Mouse (Mus musculus) CH12.LX (cell line): ENCODE results near the gene Zhx3. TPM values are rescaled to one million over a fixed set of nuclear protein-coding genes. Genes with fewer than 3 reads are reported as not detected.

Source experiments
- DNase-seq: peaks from one replicate; pipeline ENCODE4 v3.0.0-alpha.2; 2013; ENCODE audit errors: extremely low read depth
- H3K27ac ChIP-seq: 2 replicates; pipeline ENCODE4 v1.5.1; 2012; ENCODE audit warnings: low read depth, mild to moderate bottlenecking, control low read depth, moderate library complexity; ENCODE audit not compliant: insufficient read depth
- H3K27me3 ChIP-seq: replicated peaks from 2 replicates; pipeline ENCODE3; 2012; ENCODE audit warnings: inconsistent platforms
- H3K36me3 ChIP-seq, 2 experiments: replicated peaks in 1 of 2; 2 replicates each; pipeline versions ENCODE3 to v1.6.1; 2012; ENCODE audit warnings: inconsistent platforms in 1 of 2, low read length in 1 of 2, mild to moderate bottlenecking in 1 of 2, mixed read lengths in 1 of 2, moderate library complexity in 1 of 2; ENCODE audit not compliant: control insufficient read depth in 1 of 2, insufficient read depth in 1 of 2
- H3K4me1 ChIP-seq, 2 experiments: 2 replicates each; pipeline ENCODE4 v1.6.1; 2012; ENCODE audit warnings: inconsistent platforms in 1 of 2, moderate library complexity in 1 of 2; ENCODE audit not compliant: insufficient read depth in 2 of 2, control insufficient read depth in 1 of 2
- H3K4me2 ChIP-seq: 2 replicates; pipeline ENCODE4 v1.6.1; 2012; ENCODE audit warnings: low read depth, mild to moderate bottlenecking, control low read depth; ENCODE audit not compliant: poor library complexity, insufficient read depth, severe bottlenecking
- H3K4me3 ChIP-seq, 3 experiments: fragments of 150-350 bp in 1 of 3; sonication (generic) in 1 of 3; replicated peaks in 1 of 3; 2 replicates each; pipeline versions ENCODE3 to v1.5.1; 2011 to 2012; ENCODE audit warnings: low read depth in 2 of 3, low read length in 2 of 3, mild to moderate bottlenecking in 2 of 3, moderate library complexity in 2 of 3, control low read depth in 1 of 3, improper control_type of control experiment in 1 of 3, inconsistent platforms in 1 of 3, mixed read lengths in 1 of 3; ENCODE audit not compliant: poor library complexity in 1 of 3
- H3K79me2 ChIP-seq: replicated peaks from 2 replicates; pipeline ENCODE4 v1.6.1; 2012; ENCODE audit warnings: mild to moderate bottlenecking, moderate library complexity; ENCODE audit not compliant: control insufficient read depth, poor library complexity, insufficient read depth, severe bottlenecking; ENCODE audit errors: extremely low read depth
- H3K9ac ChIP-seq: 2 replicates; pipeline ENCODE4 v1.6.1; 2012; ENCODE audit warnings: low read depth, mild to moderate bottlenecking, control low read depth, moderate library complexity; ENCODE audit not compliant: insufficient read depth
- H3K9me3 ChIP-seq: replicated peaks from 2 replicates; pipeline ENCODE3; 2012; ENCODE audit warnings: low read length, inconsistent platforms, mixed read lengths
- CHD2 ChIP-seq: IDR thresholded peaks from 2 replicates; pipeline ENCODE4 v1.6.1; 2011; ENCODE audit warnings: low read length, improper control_type of control experiment
- ELF1 ChIP-seq: IDR thresholded peaks from 2 replicates; pipeline ENCODE4 v1.6.1; 2014; ENCODE audit warnings: low read depth, mild to moderate bottlenecking, inconsistent platforms, low read length, improper control_type of control experiment
- GABPA ChIP-seq: IDR thresholded peaks from 2 replicates; pipeline ENCODE4 v1.6.1; 2012; ENCODE audit warnings: low read depth, low read length, improper control_type of control experiment, inconsistent platforms; ENCODE audit not compliant: insufficient replicate concordance
- HCFC1 ChIP-seq: IDR thresholded peaks from 2 replicates; pipeline ENCODE4 v1.6.1; 2012; ENCODE audit warnings: low read depth, mild to moderate bottlenecking, inconsistent platforms, low read length, improper control_type of control experiment
- IRF4 ChIP-seq: IDR thresholded peaks from 2 replicates; pipeline ENCODE4 v1.6.1; 2014; ENCODE audit warnings: low read depth, mild to moderate bottlenecking, inconsistent platforms, low read length, improper control_type of control experiment
- JUND ChIP-seq: conservative IDR thresholded peaks from 2 replicates; pipeline ENCODE4 v1.6.1; 2011; ENCODE audit warnings: low read depth, low read length, improper control_type of control experiment
- KAT2A ChIP-seq: IDR thresholded peaks from 2 replicates; pipeline ENCODE4 v1.6.1; 2012; ENCODE audit warnings: low read length, improper control_type of control experiment, inconsistent platforms; ENCODE audit not compliant: insufficient replicate concordance
- MAFK ChIP-seq: IDR thresholded peaks from 2 replicates; pipeline ENCODE4 v1.6.1; 2011; ENCODE audit warnings: low read length, improper control_type of control experiment; ENCODE audit not compliant: insufficient replicate concordance
- MAX ChIP-seq: IDR thresholded peaks from 2 replicates; pipeline ENCODE4 v1.6.1; 2011; ENCODE audit warnings: low read length, improper control_type of control experiment
- MAZ ChIP-seq: IDR thresholded peaks from 2 replicates; pipeline ENCODE4 v1.6.1; 2012; ENCODE audit warnings: low read depth, mild to moderate bottlenecking, inconsistent platforms, low read length, improper control_type of control experiment, moderate library complexity
- MEF2A ChIP-seq: IDR thresholded peaks from 2 replicates; pipeline ENCODE4 v1.6.1; 2014; ENCODE audit warnings: low read depth, mild to moderate bottlenecking, inconsistent platforms, low read length, improper control_type of control experiment, borderline replicate concordance
- MXI1 ChIP-seq: IDR thresholded peaks from 2 replicates; pipeline ENCODE4 v1.6.1; 2011; ENCODE audit warnings: mild to moderate bottlenecking, low read depth, low read length, improper control_type of control experiment
- MYC ChIP-seq: IDR thresholded peaks from 2 replicates; pipeline ENCODE4 v1.6.1; 2011; ENCODE audit warnings: low read depth, mild to moderate bottlenecking, improper control_type of control experiment, low read length
- NELFE ChIP-seq: IDR thresholded peaks from 2 replicates; pipeline ENCODE4 v1.6.1; 2011; ENCODE audit warnings: low read depth, low read length, improper control_type of control experiment
- PAX5 ChIP-seq: IDR thresholded peaks from 2 replicates; pipeline ENCODE4 v1.6.1; 2012; ENCODE audit warnings: low read length, inconsistent platforms, mixed read lengths
- POLR2A ChIP-seq: IDR thresholded peaks from 2 replicates; pipeline ENCODE4 v1.6.1; 2011; ENCODE audit warnings: low read depth, mild to moderate bottlenecking, improper control_type of control experiment, low read length
- POLR2AphosphoS2 ChIP-seq: IDR thresholded peaks from 2 replicates; pipeline ENCODE4 v1.6.1; 2011; ENCODE audit warnings: low read depth, low read length, improper control_type of control experiment
- RAD21 ChIP-seq: IDR thresholded peaks from 2 replicates; pipeline ENCODE4 v1.6.1; 2011; ENCODE audit warnings: low read depth, mild to moderate bottlenecking, low read length, improper control_type of control experiment, moderate library complexity
- RCOR1 ChIP-seq: conservative IDR thresholded peaks from 2 replicates; pipeline ENCODE4 v1.6.1; 2012; ENCODE audit warnings: low read depth, mild to moderate bottlenecking, inconsistent platforms, low read length, improper control_type of control experiment
- SIN3A ChIP-seq: IDR thresholded peaks from 2 replicates; pipeline ENCODE4 v1.6.1; 2012; ENCODE audit warnings: low read length, improper control_type of control experiment, inconsistent platforms
- TBP ChIP-seq: conservative IDR thresholded peaks from 2 replicates; pipeline ENCODE4 v1.6.1; 2011; ENCODE audit warnings: low read depth, low read length, improper control_type of control experiment
- TCF12 ChIP-seq: IDR thresholded peaks from 2 replicates; pipeline ENCODE4 v1.6.1; 2014; ENCODE audit warnings: low read depth, mild to moderate bottlenecking, inconsistent platforms, low read length, improper control_type of control experiment
- UBTF ChIP-seq: IDR thresholded peaks from 2 replicates; pipeline ENCODE4 v1.6.1; 2012; ENCODE audit warnings: low read depth, mild to moderate bottlenecking, inconsistent platforms, low read length, improper control_type of control experiment, moderate library complexity
- USF2 ChIP-seq: conservative IDR thresholded peaks from 2 replicates; pipeline ENCODE4 v1.6.1; 2011; ENCODE audit warnings: low read depth, low read length, improper control_type of control experiment
- ZC3H11A ChIP-seq: IDR thresholded peaks from 2 replicates; pipeline ENCODE4 v1.6.1; 2012; ENCODE audit warnings: low read depth, mild to moderate bottlenecking, inconsistent platforms, low read length, improper control_type of control experiment
- ZKSCAN1 ChIP-seq: IDR thresholded peaks from 2 replicates; pipeline ENCODE4 v1.6.1; 2012; ENCODE audit warnings: low read depth, inconsistent platforms, low read length, improper control_type of control experiment, borderline replicate concordance
- ZNF384 ChIP-seq: IDR thresholded peaks from 2 replicates; pipeline ENCODE4 v1.6.1; 2012; ENCODE audit warnings: low read depth, low read length, improper control_type of control experiment, inconsistent platforms
- dilution Hi-C: fragments of 300-500 bp; cut with MboI; formaldehyde crosslinking; loops from 2 replicates; pipeline ENCODE4 v1.14.3; 2020; ENCODE audit warnings: low sequenced_read_pairs; ENCODE audit not compliant: extremely low pct_unique_long_range_greater_than_20kb, extremely low pct_ligation_motif_present
- in situ Hi-C: fragments of 300-500 bp; cut with MboI; formaldehyde crosslinking; loops from 3 replicates; pipeline ENCODE4 v1.14.3; 2019; ENCODE audit warnings: low sequenced_read_pairs, low pct_ligation_motif_present, low pct_unique_long_range_greater_than_20kb, mixed read lengths
- polyA plus RNA-seq: library from polyadenylated mRNA; unstranded; fragments of >175 nt; gene quantifications from 2 replicates; pipeline ENCODE4 v1.2.1, GENCODE M21; 2012; ENCODE audit warnings: low read depth; ENCODE audit not compliant: insufficient read length
- total RNA-seq, 2 experiments: library from RNA; depleted of rRNA; stranded (reverse); fragments of 300-350 nt in 1 of 2; fragments of >200 nt in 1 of 2; gene quantifications; 2 replicates each; pipeline ENCODE4 v1.2.3; 2012 to 2014

Gene Zhx3
- total and polyA plus RNA-seq, 3 experiments = 1.3 to 4.2 (median 2.6) TPM

DNA sequence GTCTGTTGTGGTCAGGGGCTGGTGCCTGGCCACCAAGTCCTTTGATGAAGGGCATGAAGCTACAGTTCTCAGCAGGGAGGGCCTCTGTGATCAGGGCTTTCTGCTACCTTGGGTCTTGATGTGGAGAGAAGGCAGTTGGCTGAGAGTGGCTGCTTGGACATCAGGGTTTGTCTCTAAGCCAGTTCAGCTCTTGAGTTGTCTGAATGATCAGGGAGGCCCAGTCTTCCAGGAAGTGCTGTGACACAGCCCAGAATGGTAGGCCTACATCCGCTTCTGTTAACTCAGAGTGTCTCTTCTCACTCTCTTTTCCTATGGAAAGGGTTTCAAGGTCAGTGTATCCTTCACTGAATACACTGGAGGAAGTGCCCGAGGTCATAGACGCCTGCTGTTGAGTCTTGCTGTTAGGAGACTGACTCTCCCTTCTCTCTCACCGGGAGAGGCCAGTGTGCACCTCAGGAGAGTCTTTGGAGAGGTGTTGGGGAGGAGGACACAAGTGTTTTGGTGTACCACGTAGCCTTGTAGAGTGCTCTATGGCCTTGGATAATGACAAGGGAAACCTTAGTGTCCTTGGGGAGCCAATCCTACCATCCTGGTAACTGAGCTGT, 137.0 kb downstream of the Zhx3 start:
- Histone ChIP-seq H3K9ac (no peak overlapping the region), H3K79me2 (no peaks in the 10 kb centered on the region; the same call in 1 of the 2 replicates), H3K4me1 (peaks cover 8 to 68% of the 10 kb centered on the region in 2 experiments), H3K4me3 (no peak overlapping the region), H3K9me3 (peaks cover 2% of the 10 kb centered on the region), H3K27ac (no peak overlapping the region), H3K27me3 (no peaks in the 10 kb centered on the region), H3K36me3 (peaks cover 0 to 33% of the 10 kb centered on the region in 2 experiments), H3K4me2 (no peak overlapping the region)
- TF ChIP-seq PAX5 (no peak), USF2 (no peak), MYC (no peak), TBP (no peak), RCOR1 (no peak), ZC3H11A (no peak), MEF2A (no peak), SIN3A (no peak), GABPA (no peak), MAFK (no peak), NELFE (no peak), HCFC1 (no peak), MXI1 (no peak), RAD21 (no peak), CHD2 (no peak), KAT2A (no peak), UBTF (no peak)
- DNase-seq = no peak
- dilution Hi-C loops = no loop called here
- in situ Hi-C loops = no loop called here

DNA sequence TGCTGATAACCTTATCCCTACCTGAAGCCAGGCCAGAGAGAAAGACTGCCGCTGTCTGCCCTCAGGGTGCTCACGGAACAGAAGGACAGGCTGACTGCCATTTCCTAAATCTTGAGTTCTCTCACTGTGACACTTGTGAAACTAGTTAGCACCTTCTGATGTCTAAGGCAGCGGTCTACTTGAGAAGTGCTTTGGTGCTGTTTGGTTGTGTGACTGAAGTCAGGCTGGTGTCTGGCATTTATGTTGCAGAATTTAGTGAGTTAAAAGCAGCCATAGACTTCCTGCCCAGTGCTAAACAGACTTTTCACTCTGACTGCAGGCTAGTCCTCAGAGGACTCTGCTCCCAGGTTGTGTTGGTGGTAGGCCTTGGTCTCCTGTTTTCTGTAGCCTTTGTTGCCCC, 138.5 kb downstream of the Zhx3 start:
- TF ChIP-seq SIN3A (no peak), ZKSCAN1 (no peak), ELF1 (no peak), MAZ (no peak), TCF12 (no peak), TBP (no peak), POLR2AphosphoS2 (no peak), POLR2A (no peak), MXI1 (no peak), PAX5 (no peak), JUND (no peak), MAFK (no peak), GABPA (no peak), RCOR1 (no peak), IRF4 (no peak), USF2 (no peak), ZNF384 (no peak), MAX (no peak)
- TF ChIP-seq, all 38 proteins: peak for 0
- H3K4me1 ChIP-seq = peaks cover 7 to 68% of the 10 kb centered on the region in 2 experiments
- H3K4me2 ChIP-seq = no peak overlapping the region
- no peak overlapping the region for H3K9ac ChIP-seq
- no peak overlapping the region for H3K4me3 ChIP-seq
- dilution Hi-C loops (no loop called here), in situ Hi-C loops (no loop called here)
- H3K27me3 ChIP-seq = peaks cover 2% of the 10 kb centered on the region
- no peaks in the 10 kb centered on the region; the same call in 1 of the 2 replicates for H3K79me2 ChIP-seq
- no peak for DNase-seq
- no peak overlapping the region for H3K27ac ChIP-seq
- H3K36me3 ChIP-seq = peaks cover 0 to 32% of the 10 kb centered on the region in 2 experiments
- peaks cover 2% of the 10 kb centered on the region for H3K9me3 ChIP-seq
